Mouse (Mus musculus): ENCODE measurements around the gene Rptor. TPM values are rescaled to one million over a fixed set of nuclear protein-coding genes. Genes with fewer than 3 reads are reported as not detected.

Gene Rptor
- total and polyA plus RNA-seq, 2 experiments from 2014 or later, result 8.5 to 64.8 TPM

- TF ChIP-seq CTCF (IDR thresholded peaks at IDR 0.05), result no peak
- DNase-seq (ENCODE audit: low spot score) (no peak), ATAC-seq (ENCODE audit: low FRiP score) (no peak)
- H3K9ac ChIP-seq (replicated peaks; ENCODE audit: low read length, poor library complexity, severe bottlenecking), result no peak overlapping the region
- H3K9me3 ChIP-seq (ENCODE audit: low read length), result no peaks in the 10 kb centered on the region
- H3K4me2 ChIP-seq (ENCODE audit: low read depth, low read length, poor library complexity, severe bottlenecking), result no peak overlapping the region
- no peaks in the 10 kb centered on the region for H3K4me1 ChIP-seq (ENCODE audit: insufficient read depth, low read length)
- H3K36me3 ChIP-seq (ENCODE audit: insufficient read depth, low read length), result no peaks in the 10 kb centered on the region
- no peak overlapping the region; the same call in 1 of the 2 replicates for H3K27ac ChIP-seq (ENCODE audit: low read depth, low read length)
- no peaks in the 10 kb centered on the region for H3K27me3 ChIP-seq (ENCODE audit: insufficient read depth, low read length)
- no peak overlapping the region for H3K4me3 ChIP-seq (ENCODE audit: low read depth, low read length)
These were observed 230.6 kb downstream of the Rptor start for GRCm38 (mm10) chr11:119833311-119833710.

- Histone ChIP-seq H3K27ac (ENCODE audit: low read depth, low read length) (no peak overlapping the region), H3K4me1 (ENCODE audit: insufficient read depth, low read length) (no peaks in the 10 kb centered on the region), H3K9me3 (ENCODE audit: low read length) (no peaks in the 10 kb centered on the region), H3K27me3 (ENCODE audit: insufficient read depth, low read length) (no peaks in the 10 kb centered on the region), H3K36me3 (ENCODE audit: insufficient read depth, low read length) (no peaks in the 10 kb centered on the region), H3K4me3 (ENCODE audit: low read depth, low read length) (no peak overlapping the region), H3K4me2 (ENCODE audit: low read depth, low read length, poor library complexity, severe bottlenecking) (no peak overlapping the region), H3K9ac (replicated peaks; ENCODE audit: low read length, poor library complexity, severe bottlenecking) (no peak overlapping the region)
- DNase-seq (ENCODE audit: low spot score) (no peak), ATAC-seq (ENCODE audit: low FRiP score) (no peak)
- WGBS, result 81% methylated on average over 16 of the region's 16 CpGs
- no peak for TF ChIP-seq CTCF (IDR thresholded peaks at IDR 0.05)
These were observed 231.4 kb downstream of the Rptor start for GRCm38 (mm10) chr11:119833877-119834804.

- Histone ChIP-seq H3K27me3 (ENCODE audit: insufficient read depth, low read length) (no peaks in the 10 kb centered on the region), H3K27ac (ENCODE audit: low read depth, low read length) (no peak overlapping the region), H3K36me3 (ENCODE audit: insufficient read depth, low read length) (peaks cover 7% of the 10 kb centered on the region; the same call in 1 of the 2 replicates), H3K4me1 (ENCODE audit: insufficient read depth, low read length) (no peaks in the 10 kb centered on the region), H3K4me2 (ENCODE audit: low read depth, low read length, poor library complexity, severe bottlenecking) (no peak overlapping the region), H3K4me3 (ENCODE audit: low read depth, low read length) (no peak overlapping the region), H3K9ac (replicated peaks; ENCODE audit: low read length, poor library complexity, severe bottlenecking) (no peak overlapping the region), H3K9me3 (ENCODE audit: low read length) (no peaks in the 10 kb centered on the region)
- 81% methylated on average over 3 of the region's 3 CpGs for WGBS
- ATAC-seq (ENCODE audit: low FRiP score) (no peak), DNase-seq (ENCODE audit: low spot score) (no peak)
- TF ChIP-seq CTCF (IDR thresholded peaks at IDR 0.05), result no peak
These were observed 233.6 kb downstream of the Rptor start for GRCm38 (mm10) chr11:119836326-119836725.

GRCm38 (mm10) chr11:119837786-119838185 lies 235.1 kb downstream of the Rptor start:
- WGBS, result 88% methylated on average over 1 of the region's 1 CpGs
- Histone ChIP-seq H3K9me3 (ENCODE audit: low read length) (no peaks in the 10 kb centered on the region), H3K27ac (ENCODE audit: low read depth, low read length) (no peak overlapping the region), H3K4me3 (ENCODE audit: low read depth, low read length) (no peak overlapping the region), H3K27me3 (ENCODE audit: insufficient read depth, low read length) (no peaks in the 10 kb centered on the region), H3K4me1 (ENCODE audit: insufficient read depth, low read length) (no peaks in the 10 kb centered on the region), H3K4me2 (ENCODE audit: low read depth, low read length, poor library complexity, severe bottlenecking) (no peak overlapping the region), H3K9ac (replicated peaks; ENCODE audit: low read length, poor library complexity, severe bottlenecking) (no peak overlapping the region), H3K36me3 (ENCODE audit: insufficient read depth, low read length) (peaks cover 9% of the 10 kb centered on the region; the same call in 1 of the 2 replicates)
- DNase-seq (ENCODE audit: low spot score) (no peak), ATAC-seq (ENCODE audit: low FRiP score) (no peak)
- TF ChIP-seq CTCF (IDR thresholded peaks at IDR 0.05), result no peak

- ATAC-seq (ENCODE audit: low FRiP score) (no peak), DNase-seq (ENCODE audit: low spot score) (peak; percentile 40)
- peak overlapping the region; percentile 32; the same call in 1 of the 2 replicates for H3K27ac ChIP-seq (ENCODE audit: low read depth, low read length)
- H3K36me3 ChIP-seq (ENCODE audit: insufficient read depth, low read length), result peaks cover 13% of the 10 kb centered on the region; the same call in 1 of the 2 replicates
- H3K4me1 ChIP-seq (ENCODE audit: insufficient read depth, low read length), result no peaks in the 10 kb centered on the region
- no peaks in the 10 kb centered on the region for H3K27me3 ChIP-seq (ENCODE audit: insufficient read depth, low read length)
- no peak overlapping the region for H3K4me3 ChIP-seq (ENCODE audit: low read depth, low read length)
- no peaks in the 10 kb centered on the region for H3K9me3 ChIP-seq (ENCODE audit: low read length)
- H3K9ac ChIP-seq (replicated peaks; ENCODE audit: low read length, poor library complexity, severe bottlenecking), result 0 out of 2 replicates have a peak overlapping the region, but pooled peaks have one; percentile 24
- peak; percentile 63 for TF ChIP-seq CTCF (IDR thresholded peaks at IDR 0.05)
- WGBS, result 87% methylated on average over 10 of the region's 10 CpGs
- H3K4me2 ChIP-seq (ENCODE audit: low read depth, low read length, poor library complexity, severe bottlenecking), result no peak overlapping the region
These were observed 237.0 kb downstream of the Rptor start for GRCm38 (mm10) chr11:119839411-119840342.

All from midbrain, postnatal 0 days (tissue).